Mouse (Mus musculus) adrenal gland, postnatal 25 days (tissue): ENCODE results near the gene Ndufaf4. TPM values are rescaled to one million over a fixed set of nuclear protein-coding genes. Genes with fewer than 3 reads are reported as not detected.
"Not testable (repeated sequence)": the region's sequence is repeated elsewhere in the genome, so short reads cannot be mapped to it uniquely, and the experiment has no call there.

Experiments
- DNase-seq: peaks from one replicate; pipeline ENCODE4 v3.0.0; 2021; ENCODE audit warnings: mixed read lengths
- long read RNA-seq: library from polyadenylated mRNA; stranded (forward); transcript quantifications from one replicate; pipeline ENCODE4 v2.0.0, GENCODE M21; 2021
- total RNA-seq: library from RNA; stranded (reverse); gene quantifications from 2 replicates; pipeline ENCODE4 v1.2.3, GENCODE M21; 2021

Ndufaf4 gene
- 27.7 and 27.8 TPM in 2 replicates for total RNA-seq
- long read RNA-seq, transcript Ndufaf4-202 (2 exons, 2,358 nt) = minor isoform, 10 of 46 reads
- long read RNA-seq, transcript Ndufaf4-201 (3 exons, 3,632 nt) = major isoform, 29 of 46 reads
- long read RNA-seq, partial matches to known transcripts = 0 of 46 reads
- long read RNA-seq, other reads (novel, unspliced or antisense) = 7 of 46 reads

- DNase-seq = peak; percentile 100
These were observed at the start of gene Ndufaf4 for GRCm38 (mm10) chr4:24897851-24898515. Gene Ndufaf4 (plus strand): TSS chr4:24898083.

- peak; percentile 79 for DNase-seq
These were observed 47.2 kb upstream of the Ndufaf4 start, which contains the start of gene Klhl32 for GRCm38 (mm10) chr4:24850401-24851325. Gene Klhl32 (minus strand): TSS chr4:24851124.

DNA sequence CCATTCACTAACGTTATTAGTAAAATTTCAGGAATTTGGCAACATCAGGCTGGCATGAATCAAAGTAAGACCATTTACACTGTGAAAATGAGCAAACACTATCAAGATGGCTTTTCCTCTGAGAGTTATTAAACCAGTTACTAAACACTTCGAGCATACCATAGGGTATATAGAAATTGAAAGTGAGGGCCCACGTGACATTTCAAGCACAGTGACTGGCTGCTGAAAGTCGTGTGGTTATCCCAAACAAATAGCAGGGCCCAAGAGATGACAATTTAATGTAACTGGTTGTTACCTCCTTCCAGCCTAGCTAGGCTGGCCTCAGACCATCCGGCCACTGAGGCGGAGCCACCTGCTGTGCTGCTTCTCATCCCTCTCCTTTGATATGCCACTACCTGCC lies 32.2 kb upstream of the Ndufaf4 start:
- DNase-seq = no peak

DNA sequence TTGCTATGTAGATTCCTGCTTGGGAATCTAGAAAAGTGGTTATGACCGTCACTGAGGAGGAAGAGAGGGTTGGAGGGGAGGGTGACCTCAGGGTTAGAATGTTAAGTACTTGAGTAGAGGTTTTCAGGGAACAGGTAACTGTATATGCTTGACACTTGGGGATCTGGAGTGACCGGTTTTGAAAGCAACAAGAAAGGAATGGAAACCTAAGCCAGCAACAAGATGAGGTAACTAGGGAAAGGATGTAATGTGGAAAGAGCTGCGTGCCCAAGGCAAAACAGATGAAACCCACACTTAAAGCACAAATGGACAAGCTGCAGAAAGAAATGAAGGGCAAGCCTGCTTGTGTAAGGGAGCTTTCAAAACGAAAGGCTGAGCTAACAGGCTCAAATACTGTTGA lies 28.7 kb upstream of the Ndufaf4 start:
- no peak for DNase-seq

- DNase-seq = not testable (repeated sequence)
These were observed 8.5 kb upstream of the Ndufaf4 start for GRCm38 (mm10) chr4:24889386-24889785.

- not testable (repeated sequence) for DNase-seq
These were observed 5.6 kb upstream of the Ndufaf4 start for GRCm38 (mm10) chr4:24892293-24892692.

DNA sequence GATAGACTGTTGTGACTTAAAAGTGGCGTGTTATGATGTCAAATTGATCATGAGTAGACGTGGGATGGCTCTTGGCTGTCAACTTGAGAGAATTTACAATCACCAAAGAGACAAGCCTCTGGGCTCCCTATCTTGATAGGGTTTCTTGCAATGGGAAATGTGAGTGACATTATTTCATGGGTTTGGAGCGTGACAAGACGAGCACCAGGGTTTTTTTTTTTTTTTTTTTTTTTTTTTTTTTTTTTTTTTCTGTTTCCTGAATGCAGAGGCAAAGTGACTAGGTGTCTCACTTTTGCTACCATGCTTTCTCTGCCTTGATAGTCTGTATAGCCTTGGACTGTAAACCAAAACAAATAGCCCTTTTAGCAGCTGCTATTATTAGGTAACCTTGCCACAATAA lies 3.3 kb upstream of the Ndufaf4 start:
- no peak for DNase-seq

GRCm38 (mm10) chr4:24896829-24897228 lies 1.1 kb upstream of the Ndufaf4 start:
- no peak for DNase-seq

GRCm38 (mm10) chr4:24897351-24897750 lies 532 bp upstream of the Ndufaf4 start:
- no peak for DNase-seq

DNA sequence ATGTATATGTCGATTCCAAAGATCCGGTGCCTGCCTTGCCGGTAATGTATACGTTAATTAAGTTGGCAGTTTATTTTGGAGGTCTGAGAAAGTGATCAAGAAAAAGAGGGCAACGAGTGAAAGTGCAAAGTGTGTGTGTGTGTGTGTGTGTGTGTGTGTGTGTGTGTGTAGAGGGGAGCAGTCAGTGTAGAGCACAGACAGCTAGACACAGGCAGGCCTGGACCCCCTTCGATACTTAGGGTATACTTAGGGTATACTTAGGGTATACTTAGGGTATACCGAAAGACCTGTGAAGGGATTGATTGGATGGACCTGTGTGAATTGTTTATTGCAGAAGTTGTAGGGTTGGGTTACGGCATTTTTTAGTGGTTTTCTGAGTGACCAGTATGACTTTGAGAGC lies 753 bp downstream of the Ndufaf4 start:
- DNase-seq = no peak

DNA sequence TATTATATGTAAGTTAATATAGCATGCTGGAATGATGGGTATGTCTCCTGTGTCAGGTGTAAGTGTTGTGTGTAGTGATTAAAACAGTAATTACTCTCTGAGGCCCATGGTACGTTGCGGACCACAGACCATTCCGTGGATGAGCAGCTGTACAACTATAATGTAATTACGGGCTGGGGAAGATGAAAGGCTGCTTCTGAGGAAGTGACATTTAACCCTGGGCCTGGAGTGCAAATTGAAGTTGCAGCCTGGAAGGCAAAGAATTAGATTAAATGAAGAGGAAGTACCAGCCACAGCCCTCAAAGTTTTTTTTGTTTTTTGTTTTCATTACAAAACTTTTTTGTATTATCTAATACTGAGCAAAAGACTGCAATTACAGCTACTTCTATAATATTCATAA lies 1.3 kb downstream of the Ndufaf4 start:
- no peak for DNase-seq

GRCm38 (mm10) chr4:24907745-24908144 lies 9.9 kb downstream of the Ndufaf4 start:
- no peak for DNase-seq

GRCm38 (mm10) chr4:24915631-24916030 lies 17.7 kb downstream of the Ndufaf4 start:
- no peak for DNase-seq

DNA sequence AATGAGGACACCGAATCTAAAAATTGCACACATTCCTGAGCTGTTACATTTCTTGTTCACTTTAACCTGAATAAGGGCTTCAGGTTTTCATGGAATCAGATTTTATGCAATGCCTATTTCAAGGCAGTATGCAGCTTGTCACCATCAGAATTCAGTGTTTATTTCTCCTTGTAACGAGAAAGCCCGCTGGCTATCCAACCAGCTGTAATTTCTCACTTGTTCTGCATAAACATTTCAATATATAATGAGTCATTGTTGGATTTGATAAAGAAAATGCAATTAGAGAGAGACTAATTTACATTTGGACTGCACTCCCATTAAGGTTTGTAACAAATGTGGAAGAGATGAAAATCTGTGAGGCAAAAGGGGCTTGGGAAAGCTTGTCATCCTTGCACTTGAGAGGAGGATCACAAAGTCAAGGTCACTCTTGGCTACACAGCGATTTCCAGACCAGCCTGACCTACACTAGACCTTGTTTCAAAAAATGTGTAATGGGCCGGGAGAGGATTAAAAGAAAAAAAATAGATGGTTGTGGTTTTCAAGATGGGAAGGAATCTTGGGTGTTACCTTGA lies 22.2 kb downstream of the Ndufaf4 start:
- no peak for DNase-seq

DNA sequence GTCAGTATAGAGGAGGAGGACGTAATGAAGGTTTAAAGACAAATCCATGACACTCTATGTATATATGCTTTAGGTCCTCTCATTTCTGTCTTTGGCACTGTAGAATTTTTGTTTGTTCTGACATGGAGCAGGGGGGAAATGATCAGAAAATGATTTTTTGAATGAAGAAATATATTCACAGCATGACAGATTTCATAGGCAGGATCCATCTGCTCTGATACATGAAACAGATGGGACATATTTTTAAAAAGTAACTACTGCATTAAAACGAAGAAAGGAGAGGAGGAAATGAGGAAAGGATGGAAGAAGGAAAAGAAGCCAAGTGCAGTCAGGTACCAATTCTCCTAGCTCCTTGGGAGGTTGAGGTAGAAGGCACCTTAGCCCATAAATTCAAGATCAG lies 26.8 kb downstream of the Ndufaf4 start:
- no peak for DNase-seq

GRCm38 (mm10) chr4:24928260-24928780 lies 30.4 kb downstream of the Ndufaf4 start:
- DNase-seq = no peak

GRCm38 (mm10) chr4:24928926-24929325 lies 31.0 kb downstream of the Ndufaf4 start:
- no peak for DNase-seq

DNA sequence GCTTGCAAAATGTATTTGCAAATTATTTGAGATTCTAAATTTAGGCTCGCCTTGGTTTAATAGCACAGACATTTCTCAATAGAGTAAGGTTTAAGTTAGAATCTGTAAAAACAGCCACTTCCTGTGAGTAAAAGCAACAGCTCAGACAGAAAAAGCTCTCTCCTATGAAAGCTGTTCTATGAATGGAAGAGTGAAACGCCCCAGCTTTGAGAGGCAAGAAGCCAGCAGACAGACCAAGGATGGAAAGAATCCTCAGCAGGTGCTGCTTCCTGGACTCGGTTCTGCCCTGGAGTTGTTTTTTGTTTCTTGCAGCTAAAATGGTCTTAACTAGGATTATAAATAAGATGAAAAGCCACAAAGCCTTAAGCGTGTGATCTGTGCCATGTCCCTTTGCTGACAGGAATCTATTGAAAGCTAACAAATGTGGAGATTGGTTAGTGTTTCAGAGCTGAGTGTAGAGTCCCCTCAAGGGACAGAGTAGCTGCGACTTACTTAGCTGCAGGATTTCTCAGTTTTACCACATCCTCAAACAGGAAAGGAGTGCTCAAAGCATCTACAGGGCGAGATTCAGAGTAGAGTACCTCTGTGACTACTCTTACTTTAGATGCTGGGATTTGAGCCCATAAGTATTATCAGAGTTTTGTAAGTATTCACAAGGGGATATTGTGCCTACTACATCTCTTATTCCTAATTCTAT lies 45.0 kb downstream of the Ndufaf4 start:
- DNase-seq = no peak
